Mouse (Mus musculus): ENCODE data around the gene Pcyt2. TPM values are rescaled to one million over a fixed set of nuclear protein-coding genes. Genes with fewer than 3 reads are reported as not detected.
"Not testable (repeated sequence)": the region's sequence is repeated elsewhere in the genome, so short reads cannot be mapped to it uniquely, and the experiment has no call there.

Pcyt2 gene
- polyA plus RNA-seq, 1 experiment from 2014 or later = 104 TPM

DNA sequence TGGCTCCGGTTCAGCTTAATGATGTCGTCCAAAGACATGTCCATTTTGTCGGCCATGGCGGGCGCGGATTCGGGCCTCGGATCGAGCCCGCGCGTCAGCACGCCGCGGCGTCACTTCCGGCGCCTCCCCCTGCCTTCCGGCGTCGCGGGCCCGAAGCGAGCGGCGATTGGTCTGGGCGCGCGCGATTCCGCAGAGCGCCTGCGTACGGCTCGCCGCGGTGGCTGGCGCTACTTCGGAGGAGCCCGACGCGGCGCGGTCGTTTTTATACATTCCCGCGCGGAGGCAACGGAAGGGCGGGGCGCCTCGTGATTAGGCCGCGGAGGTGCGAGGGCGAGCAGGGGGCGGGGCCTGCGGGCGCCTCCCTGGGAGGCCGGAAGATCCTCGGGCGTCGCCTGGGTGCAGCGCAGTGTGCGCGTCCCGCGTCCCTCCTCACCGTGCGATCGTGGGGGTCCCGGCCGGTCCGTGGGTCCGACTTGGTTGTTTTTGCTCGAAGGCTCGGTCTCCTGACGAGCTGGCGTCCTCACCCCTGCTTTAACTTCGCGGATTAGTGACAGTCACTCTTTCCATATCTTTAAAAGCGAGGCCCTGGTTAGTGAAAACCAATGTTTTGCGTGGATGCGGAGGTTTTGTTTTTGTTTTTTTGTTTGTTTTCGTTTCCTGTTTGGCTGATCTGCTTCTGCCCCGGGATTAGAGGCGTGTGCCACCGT lies 19.3 kb downstream of the Pcyt2 start, which contains the start of the genes Alyref and Anapc11:
Gene Alyref, minus strand, starts transcription at position 83 of the 707 bp plus-strand sequence.
Gene Anapc11, plus strand, starts transcription at position 139 of the 707 bp plus-strand sequence.
- H3K27me3 ChIP-seq (ENCODE audit: control insufficient read depth, insufficient read depth, low read depth, low read length) = no peaks in the 10 kb centered on the region
- peaks cover 43% of the 10 kb centered on the region for H3K36me3 ChIP-seq (ENCODE audit: control insufficient read depth, insufficient read depth, low read length)
- no peaks in the 10 kb centered on the region for H3K9me3 ChIP-seq (ENCODE audit: control insufficient read depth, low read length)
- under 1% methylated on average over 83 of the region's 88 CpGs for WGBS
- peak within 1 kb of the TSS; percentile 92 for H3K4me2 ChIP-seq (ENCODE audit: low read depth, low read length)
- ATAC-seq (ENCODE audit: low read depth) = peak; percentile 98
- peak within 1 kb of the TSS; percentile 87 for H3K27ac ChIP-seq (ENCODE audit: low read length)
- peak within 1 kb of the TSS; percentile 97 for H3K9ac ChIP-seq (ENCODE audit: low read length)
- H3K4me3 ChIP-seq (ENCODE audit: low read length) = peak within 1 kb of the TSS; percentile 93
- peaks cover 20% of the 10 kb centered on the region for H3K4me1 ChIP-seq (replicated peaks; ENCODE audit: control insufficient read depth, insufficient read depth, low read length)

- ATAC-seq (ENCODE audit: low read depth) = peak; percentile 41
- 3% methylated on average over 86 of the region's 99 CpGs for WGBS
- peaks cover 20% of the 10 kb centered on the region for H3K4me1 ChIP-seq (replicated peaks; ENCODE audit: control insufficient read depth, insufficient read depth, low read length)
- peak overlapping the region; percentile 92 for H3K4me2 ChIP-seq (ENCODE audit: low read depth, low read length)
- H3K36me3 ChIP-seq (ENCODE audit: control insufficient read depth, insufficient read depth, low read length) = peaks cover 46% of the 10 kb centered on the region
- no peaks in the 10 kb centered on the region for H3K9me3 ChIP-seq (ENCODE audit: control insufficient read depth, low read length)
- peak overlapping the region; percentile 97 for H3K9ac ChIP-seq (ENCODE audit: low read length)
- H3K27me3 ChIP-seq (ENCODE audit: control insufficient read depth, insufficient read depth, low read depth, low read length) = no peaks in the 10 kb centered on the region
- peak overlapping the region; percentile 93 for H3K4me3 ChIP-seq (ENCODE audit: low read length)
- H3K27ac ChIP-seq (ENCODE audit: low read length) = peak overlapping the region; percentile 87
Measured at GRCm38 (mm10) chr11:120597240-120598235, 20.2 kb downstream of the Pcyt2 start.

DNA sequence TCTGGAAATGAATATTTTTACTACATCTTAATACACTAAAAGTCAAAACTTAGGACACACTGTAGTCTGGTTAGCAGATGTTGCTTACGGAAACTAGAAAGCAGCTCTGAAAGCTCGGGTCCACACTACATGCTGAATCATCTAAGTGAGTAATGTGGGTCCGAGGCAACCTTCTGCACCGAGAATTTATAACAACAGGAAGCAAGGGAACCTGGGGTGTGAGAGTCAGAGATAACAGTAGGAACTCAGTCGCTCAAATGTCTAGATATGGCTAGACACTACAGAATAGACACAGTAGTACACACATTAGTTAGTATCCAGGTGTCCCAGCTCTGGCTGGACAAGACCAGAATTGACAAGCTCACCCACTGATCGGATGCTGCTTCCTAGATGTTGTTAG lies 29.2 kb downstream of the Pcyt2 start:
- no peaks in the 10 kb centered on the region for H3K4me1 ChIP-seq (replicated peaks; ENCODE audit: control insufficient read depth, insufficient read depth, low read length)
- WGBS = 88% methylated on average over 6 of the region's 6 CpGs
- no peak for ATAC-seq (ENCODE audit: low read depth)
- H3K4me2 ChIP-seq (ENCODE audit: low read depth, low read length) = no peak overlapping the region
- H3K27ac ChIP-seq (ENCODE audit: low read length) = no peak overlapping the region
- H3K9me3 ChIP-seq (ENCODE audit: control insufficient read depth, low read length) = peaks cover 5% of the 10 kb centered on the region
- H3K36me3 ChIP-seq (ENCODE audit: control insufficient read depth, insufficient read depth, low read length) = peaks cover 58% of the 10 kb centered on the region
- no peak overlapping the region for H3K9ac ChIP-seq (ENCODE audit: low read length)
- H3K4me3 ChIP-seq (ENCODE audit: low read length) = no peak overlapping the region
- no peaks in the 10 kb centered on the region for H3K27me3 ChIP-seq (ENCODE audit: control insufficient read depth, insufficient read depth, low read depth, low read length)

- Histone ChIP-seq H3K9me3 (ENCODE audit: control insufficient read depth, low read length) (peaks cover 5% of the 10 kb centered on the region), H3K9ac (ENCODE audit: low read length) (no peak overlapping the region), H3K4me2 (ENCODE audit: low read depth, low read length) (no peak overlapping the region), H3K4me3 (ENCODE audit: low read length) (no peak overlapping the region), H3K36me3 (ENCODE audit: control insufficient read depth, insufficient read depth, low read length) (peaks cover 35% of the 10 kb centered on the region), H3K27me3 (ENCODE audit: control insufficient read depth, insufficient read depth, low read depth, low read length) (no peaks in the 10 kb centered on the region), H3K4me1 (replicated peaks; ENCODE audit: control insufficient read depth, insufficient read depth, low read length) (peaks cover 20% of the 10 kb centered on the region), H3K27ac (ENCODE audit: low read length) (no peak overlapping the region)
- no peak for ATAC-seq (ENCODE audit: low read depth)
- 97% methylated on average over 1 of the region's 1 CpGs for WGBS
Measured at GRCm38 (mm10) chr11:120583937-120584336, 33.8 kb downstream of the Pcyt2 start.

DNA sequence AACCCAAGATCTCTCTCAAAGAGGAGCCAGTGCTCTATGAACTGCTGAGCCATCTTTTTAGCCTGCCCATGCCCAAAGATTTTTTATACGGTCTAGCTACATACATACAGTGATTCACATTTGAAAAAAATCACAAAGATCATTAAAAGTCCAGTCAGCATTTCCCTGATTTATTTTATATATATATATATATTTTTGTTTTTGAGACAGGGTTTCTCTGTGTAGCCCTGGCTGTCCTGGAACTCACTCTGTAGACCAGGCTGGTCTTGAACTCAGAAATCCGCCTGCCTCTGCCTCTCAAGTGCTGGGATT lies 34.8 kb downstream of the Pcyt2 start:
- peaks cover 20% of the 10 kb centered on the region for H3K4me1 ChIP-seq (replicated peaks; ENCODE audit: control insufficient read depth, insufficient read depth, low read length)
- H3K27me3 ChIP-seq (ENCODE audit: control insufficient read depth, insufficient read depth, low read depth, low read length); H3K4me2 ChIP-seq (ENCODE audit: low read depth, low read length); H3K27ac ChIP-seq (ENCODE audit: low read length); H3K9ac ChIP-seq (ENCODE audit: low read length); H3K4me3 ChIP-seq (ENCODE audit: low read length); ATAC-seq (ENCODE audit: low read depth); H3K9me3 ChIP-seq (ENCODE audit: control insufficient read depth, low read length): not testable (repeated sequence)
- WGBS = 85% methylated on average over 2 of the region's 2 CpGs
- peaks cover 37% of the 10 kb centered on the region for H3K36me3 ChIP-seq (ENCODE audit: control insufficient read depth, insufficient read depth, low read length)

DNA sequence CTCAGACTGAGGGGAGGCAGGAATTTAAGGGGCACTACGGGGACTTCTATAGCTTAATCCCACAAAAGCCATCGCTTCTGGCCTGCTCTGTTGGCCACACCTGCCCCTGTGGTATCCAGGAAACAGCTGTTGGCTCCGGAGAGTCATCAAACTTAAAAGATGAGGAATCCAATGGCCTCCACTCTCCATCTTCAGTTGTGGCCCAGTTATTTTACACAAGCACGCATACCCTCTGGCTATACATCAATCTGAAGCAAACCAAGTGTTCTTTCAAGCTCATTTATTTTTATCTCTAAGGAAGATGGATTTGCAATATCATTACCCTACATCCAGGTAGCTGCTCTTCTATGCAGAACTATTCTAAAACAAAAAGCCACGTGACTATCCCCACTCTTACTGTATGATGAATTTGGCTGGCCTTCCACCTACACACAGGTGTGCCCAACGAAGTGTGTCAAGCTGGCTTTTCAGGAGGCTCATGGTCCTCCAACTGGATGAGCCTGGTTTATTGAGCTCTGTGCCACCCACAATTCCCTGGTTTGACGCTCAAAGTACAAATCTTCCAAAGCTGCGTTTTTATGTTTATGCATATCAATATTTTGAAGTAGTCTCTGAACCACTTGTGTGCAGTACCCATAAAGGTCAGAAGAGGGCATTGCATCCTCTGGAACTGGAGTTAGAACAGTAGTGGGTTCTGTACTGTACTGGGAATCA lies 35.3 kb downstream of the Pcyt2 start:
- H3K4me3 ChIP-seq (ENCODE audit: low read length) = peak overlapping the region; percentile 91
- peaks cover 5% of the 10 kb centered on the region for H3K9me3 ChIP-seq (ENCODE audit: control insufficient read depth, low read length)
- no peaks in the 10 kb centered on the region for H3K27me3 ChIP-seq (ENCODE audit: control insufficient read depth, insufficient read depth, low read depth, low read length)
- H3K36me3 ChIP-seq (ENCODE audit: control insufficient read depth, insufficient read depth, low read length) = peaks cover 38% of the 10 kb centered on the region
- H3K4me2 ChIP-seq (ENCODE audit: low read depth, low read length) = peak overlapping the region; percentile 92
- 75% methylated on average over 8 of the region's 8 CpGs for WGBS
- H3K9ac ChIP-seq (ENCODE audit: low read length) = peak overlapping the region; percentile 94
- peak overlapping the region; percentile 94 for H3K27ac ChIP-seq (ENCODE audit: low read length)
- no peak for ATAC-seq (ENCODE audit: low read depth)
- peaks cover 20% of the 10 kb centered on the region for H3K4me1 ChIP-seq (replicated peaks; ENCODE audit: control insufficient read depth, insufficient read depth, low read length)

DNA sequence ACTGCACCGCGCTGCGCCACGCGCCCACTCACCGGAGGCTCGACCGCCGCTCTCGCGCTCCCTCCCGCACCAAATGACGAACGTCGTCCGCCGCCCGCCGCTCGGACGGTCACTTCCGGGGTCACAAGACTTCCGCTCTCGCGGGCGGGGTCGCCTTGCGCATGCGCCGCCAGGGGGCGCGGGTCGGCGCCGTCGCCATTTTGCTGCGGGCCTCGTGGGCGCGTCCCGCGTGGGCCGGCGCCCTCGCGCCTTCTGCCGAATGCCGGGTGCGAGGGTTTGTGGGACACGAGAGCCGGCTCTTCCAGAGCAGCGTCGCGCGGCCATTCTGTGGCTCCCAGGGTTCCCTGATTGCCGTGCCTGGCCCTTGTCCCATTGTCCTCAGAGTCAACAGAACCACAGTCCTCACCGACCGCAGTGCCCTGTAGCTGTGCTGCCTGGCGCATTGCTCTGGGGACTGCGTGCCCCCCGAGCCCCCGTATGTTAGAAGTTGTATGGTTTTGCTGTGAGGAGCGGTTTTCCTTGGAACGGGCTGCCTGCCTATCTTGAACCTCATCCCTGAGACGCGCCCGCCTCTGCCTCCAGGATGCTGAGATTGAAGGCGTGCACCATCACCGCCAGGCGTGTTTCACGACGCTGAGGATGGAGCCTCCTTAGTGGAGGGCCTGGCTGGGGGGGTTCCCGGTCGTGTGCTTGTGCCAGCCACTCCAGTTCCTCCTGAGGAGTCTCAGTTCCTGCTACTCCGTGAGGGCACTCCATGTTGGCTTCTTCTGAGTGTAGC lies 36.1 kb downstream of the Pcyt2 start, which contains the start of gene Arhgdia:
Gene Arhgdia, minus strand, starts transcription at position 135 of the 778 bp plus-strand sequence.
- Histone ChIP-seq H3K4me1 (replicated peaks; ENCODE audit: control insufficient read depth, insufficient read depth, low read length) (peaks cover 20% of the 10 kb centered on the region), H3K36me3 (ENCODE audit: control insufficient read depth, insufficient read depth, low read length) (peaks cover 40% of the 10 kb centered on the region), H3K9me3 (ENCODE audit: control insufficient read depth, low read length) (peaks cover 5% of the 10 kb centered on the region), H3K4me2 (ENCODE audit: low read depth, low read length) (peak within 1 kb of the TSS; percentile 92), H3K9ac (ENCODE audit: low read length) (peak within 1 kb of the TSS; percentile 94), H3K4me3 (ENCODE audit: low read length) (peak within 1 kb of the TSS; percentile 91), H3K27ac (ENCODE audit: low read length) (peak within 1 kb of the TSS; percentile 94), H3K27me3 (ENCODE audit: control insufficient read depth, insufficient read depth, low read depth, low read length) (no peaks in the 10 kb centered on the region)
- WGBS = 6% methylated on average over 63 of the region's 75 CpGs
- ATAC-seq (ENCODE audit: low read depth) = peak; percentile 77

DNA sequence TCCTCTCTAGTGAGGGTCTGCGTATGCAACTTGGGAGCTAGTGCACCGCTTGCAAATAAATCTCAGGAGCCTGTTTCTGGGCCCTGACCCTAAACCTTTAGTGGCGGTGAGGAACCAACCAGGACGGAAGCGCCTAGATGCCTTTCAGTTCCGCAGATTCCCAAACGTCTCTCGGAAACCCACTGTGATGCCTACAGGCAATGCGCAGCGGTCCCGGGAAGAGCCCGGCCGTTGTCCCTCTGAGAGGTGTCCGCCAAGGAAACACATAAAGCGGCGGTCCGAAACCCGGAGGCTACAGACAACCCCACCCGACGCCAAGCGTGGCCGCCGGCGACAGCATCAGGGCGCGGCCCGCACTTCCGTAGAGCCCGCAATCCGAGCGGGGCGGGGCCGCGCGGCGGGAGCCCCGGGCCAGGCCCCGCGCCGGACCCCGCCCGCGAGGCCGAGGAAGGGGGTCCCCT lies 36.8 kb downstream of the Pcyt2 start:
- ATAC-seq (ENCODE audit: low read depth) = peak; percentile 56
- Histone ChIP-seq H3K4me1 (replicated peaks; ENCODE audit: control insufficient read depth, insufficient read depth, low read length) (peaks cover 20% of the 10 kb centered on the region), H3K36me3 (ENCODE audit: control insufficient read depth, insufficient read depth, low read length) (peaks cover 36% of the 10 kb centered on the region), H3K4me3 (ENCODE audit: low read length) (peak overlapping the region; percentile 91), H3K9ac (ENCODE audit: low read length) (peak overlapping the region; percentile 94), H3K4me2 (ENCODE audit: low read depth, low read length) (peak overlapping the region; percentile 74), H3K9me3 (ENCODE audit: control insufficient read depth, low read length) (peaks cover 5% of the 10 kb centered on the region), H3K27ac (ENCODE audit: low read length) (peak overlapping the region; percentile 94), H3K27me3 (ENCODE audit: control insufficient read depth, insufficient read depth, low read depth, low read length) (no peaks in the 10 kb centered on the region)
- under 1% methylated on average over 31 of the region's 44 CpGs for WGBS

Data from lung, embryonic 16.5 days (tissue).